Mouse (Mus musculus): ENCODE measurements at regions not wholly inside any gene's neighbourhood (a gene's known extent, or its start where the extent isn't known, plus 50 kb on each side); places are given as distances from the start of the nearest gene placed in this dataset.

GRCm38 (mm10) chr13:28842811-28843210 is 110.7 kb downstream of the Sox4 start:
- TF ChIP-seq GATA1 (IDR thresholded peaks at IDR 0.05; ENCODE audit: low read length) = no peak
- no peak for TF ChIP-seq TAL1 (IDR thresholded peaks at IDR 0.05; ENCODE audit: low read length)

Measured in erythroblast, embryonic 14.5 days (primary cell).